Mouse (Mus musculus) CH12.LX (cell line): ENCODE measurements around the gene Zfp768.

Experiments
- CTCF ChIP-seq, 2 experiments: IDR thresholded peaks in 1 of 2; conservative IDR thresholded peaks in 1 of 2; 2 replicates each; pipeline ENCODE4 v1.5.1; 2011 to 2012; ENCODE audit warnings: low read depth in 2 of 2, low read length in 2 of 2, improper control_type of control experiment in 1 of 2, inconsistent platforms in 1 of 2, mild to moderate bottlenecking in 1 of 2, moderate library complexity in 1 of 2
- JUND ChIP-seq: conservative IDR thresholded peaks from 2 replicates; pipeline ENCODE4 v1.6.1; 2011; ENCODE audit warnings: low read depth, low read length, improper control_type of control experiment
- MAZ ChIP-seq: IDR thresholded peaks from 2 replicates; pipeline ENCODE4 v1.6.1; 2012; ENCODE audit warnings: low read depth, mild to moderate bottlenecking, inconsistent platforms, low read length, improper control_type of control experiment, moderate library complexity
- MXI1 ChIP-seq: IDR thresholded peaks from 2 replicates; pipeline ENCODE4 v1.6.1; 2011; ENCODE audit warnings: mild to moderate bottlenecking, low read depth, low read length, improper control_type of control experiment
- POLR2A ChIP-seq: IDR thresholded peaks from 2 replicates; pipeline ENCODE4 v1.6.1; 2011; ENCODE audit warnings: low read depth, mild to moderate bottlenecking, improper control_type of control experiment, low read length
- POLR2AphosphoS2 ChIP-seq: IDR thresholded peaks from 2 replicates; pipeline ENCODE4 v1.6.1; 2011; ENCODE audit warnings: low read depth, low read length, improper control_type of control experiment
- USF2 ChIP-seq: conservative IDR thresholded peaks from 2 replicates; pipeline ENCODE4 v1.6.1; 2011; ENCODE audit warnings: low read depth, low read length, improper control_type of control experiment
- ZMIZ1 ChIP-seq: IDR thresholded peaks from 2 replicates; pipeline ENCODE4 v1.6.1; 2012; ENCODE audit warnings: low read depth, mild to moderate bottlenecking, inconsistent platforms, low read length, improper control_type of control experiment

DNA sequence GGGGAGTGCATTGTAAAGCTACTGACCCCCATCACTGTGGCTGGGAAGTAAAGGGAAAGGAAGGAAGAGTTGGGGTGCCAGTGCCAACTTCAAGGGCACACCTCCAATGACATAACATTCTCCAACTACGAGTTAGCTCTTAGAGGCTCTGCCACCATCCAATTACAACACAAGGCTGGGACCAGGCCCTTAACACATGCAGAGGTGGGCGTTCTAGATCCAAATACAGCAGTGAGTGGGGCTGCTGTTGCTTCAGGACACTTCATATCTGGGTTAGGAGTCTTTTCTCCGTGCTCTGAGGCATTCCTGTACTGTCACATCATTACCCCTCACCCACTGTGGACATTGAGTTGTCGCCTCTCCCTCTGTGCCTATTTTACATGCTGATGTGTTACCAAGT lies 24.3 kb downstream of the Zfp768 start:
- TF ChIP-seq POLR2A: no peak
- TF ChIP-seq MXI1: no peak
- no peak for TF ChIP-seq ZMIZ1
- TF ChIP-seq MAZ: no peak
- no peak for TF ChIP-seq POLR2AphosphoS2
- no peak for TF ChIP-seq JUND
- no peak for TF ChIP-seq USF2
- TF ChIP-seq CTCF (conservative IDR thresholded peaks at IDR 0.05 in 1 of 2, IDR thresholded peaks at IDR 0.05 in 1 of 2; ENCODE audit: low read depth in 2 of 2, low read length in 2 of 2): no peak
